Mouse (Mus musculus): ENCODE measurements at regions not wholly inside any gene's neighbourhood (a gene's known extent, or its start where the extent isn't known, plus 50 kb on each side); places are given as distances from the start of the nearest gene placed in this dataset.

GRCm38 (mm10) chr4:131126901-131127300 is 182.7 kb downstream of the Matn1 start:
- no peak for TF ChIP-seq CTCF (IDR thresholded peaks at IDR 0.05; ENCODE audit: low read depth, low read length)
- no peak for TF ChIP-seq EP300 (IDR thresholded peaks at IDR 0.05; ENCODE audit: insufficient read depth, low read depth, low read length)
- no peak for TF ChIP-seq POLR2A (IDR thresholded peaks at IDR 0.05; ENCODE audit: insufficient read depth, low read length)

All from ES-Bruce4 (cell line).